Mouse (Mus musculus): ENCODE data around the gene Slc31a1. TPM values are rescaled to one million over a fixed set of nuclear protein-coding genes. Genes with fewer than 3 reads are reported as not detected.

The Slc31a1 gene
- polyA plus RNA-seq (2015; fragmentation: Nextera tagmentation; extraction: Ambion mirVana) = 42.5 and 45.7 TPM in 2 replicates

DNA sequence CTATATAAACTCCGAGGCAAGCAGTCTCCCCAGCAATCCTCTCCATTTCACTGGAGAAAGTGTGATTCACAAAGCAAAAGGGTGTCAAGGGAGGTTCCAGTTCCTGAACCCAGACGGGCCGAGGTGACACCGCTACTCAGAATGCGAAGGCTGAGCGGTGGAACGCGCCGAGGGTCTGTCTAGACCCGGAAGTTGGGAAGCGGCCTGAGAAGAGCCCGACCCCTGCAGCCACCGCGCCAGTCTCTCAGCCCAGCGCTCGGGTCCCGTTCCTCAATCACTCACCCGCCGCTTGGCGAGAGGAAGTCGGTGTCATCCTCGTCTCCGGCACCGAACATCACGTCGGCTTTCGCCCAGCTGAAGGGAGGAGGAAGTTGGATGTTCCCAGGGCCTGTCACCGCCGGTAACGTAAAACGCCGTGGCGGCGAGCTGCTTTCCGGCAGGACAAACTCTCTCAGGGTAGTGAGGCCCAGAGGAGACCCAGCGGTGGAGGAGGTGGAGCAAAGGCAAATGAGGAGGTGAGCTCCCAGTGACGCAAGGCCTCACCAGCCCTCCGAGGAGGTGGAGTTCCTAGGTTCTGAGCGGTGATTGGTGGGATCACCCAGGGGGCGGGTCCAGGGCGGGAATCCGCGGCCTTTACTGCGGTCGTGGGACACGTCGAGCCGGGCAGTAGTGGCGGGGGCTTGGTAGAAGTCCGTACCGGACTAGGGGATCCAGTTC, at the start of gene Slc31a1, which contains the start of gene Fkbp15:
Gene Slc31a1, plus strand, starts transcription at position 640 of the 717 bp plus-strand sequence.
Gene Fkbp15, minus strand, starts transcription at position 461 of the 717 bp plus-strand sequence.
- ATAC-seq (ENCODE audit: low FRiP score, low read depth) = peak; percentile 100
- Histone ChIP-seq H3K9ac (peak within 1 kb of the TSS; percentile 79), H3K4me2 (replicated peaks) (peak within 1 kb of the TSS; percentile 84), H3K4me3 (peak within 1 kb of the TSS; percentile 82), H3K27me3 (no peaks in the 10 kb centered on the region), H3K27ac (peak within 1 kb of the TSS; percentile 44; the same call in 1 of the 2 replicates), H3K36me3 (no peaks in the 10 kb centered on the region), H3K9me3 (no peaks in the 10 kb centered on the region), H3K4me1 (peaks cover 19% of the 10 kb centered on the region)
- under 1% methylated on average over 51 of the region's 51 CpGs for WGBS

DNA sequence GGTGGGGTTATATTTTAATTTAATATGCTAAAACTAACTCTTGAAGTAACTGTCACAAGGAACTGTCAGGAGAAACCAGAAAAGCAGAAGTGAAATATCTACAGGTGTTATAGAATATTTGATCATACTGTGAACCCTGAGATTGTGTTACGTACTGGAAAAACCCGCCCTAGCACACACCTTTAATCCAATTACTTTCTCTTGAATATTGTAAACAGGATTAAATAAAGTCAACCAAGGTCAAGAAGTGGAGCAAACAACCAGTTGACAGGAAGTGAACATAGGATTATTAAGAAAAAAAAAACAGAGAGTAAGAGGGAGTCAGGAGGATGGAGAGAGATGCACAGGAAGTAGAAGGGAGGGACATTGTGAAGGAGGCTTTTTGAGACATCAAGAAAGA, 47.7 kb upstream of the Slc31a1 start:
- H3K9me3 ChIP-seq = no peaks in the 10 kb centered on the region
- no peak overlapping the region for H3K9ac ChIP-seq
- no peak overlapping the region for H3K27ac ChIP-seq
- no peak overlapping the region for H3K4me2 ChIP-seq (replicated peaks)
- WGBS = 92% methylated on average over 2 of the region's 2 CpGs
- no peaks in the 10 kb centered on the region for H3K27me3 ChIP-seq
- H3K36me3 ChIP-seq = peaks cover 48% of the 10 kb centered on the region
- H3K4me3 ChIP-seq = no peak overlapping the region
- H3K4me1 ChIP-seq = no peaks in the 10 kb centered on the region
- ATAC-seq (ENCODE audit: low FRiP score, low read depth) = no peak

DNA sequence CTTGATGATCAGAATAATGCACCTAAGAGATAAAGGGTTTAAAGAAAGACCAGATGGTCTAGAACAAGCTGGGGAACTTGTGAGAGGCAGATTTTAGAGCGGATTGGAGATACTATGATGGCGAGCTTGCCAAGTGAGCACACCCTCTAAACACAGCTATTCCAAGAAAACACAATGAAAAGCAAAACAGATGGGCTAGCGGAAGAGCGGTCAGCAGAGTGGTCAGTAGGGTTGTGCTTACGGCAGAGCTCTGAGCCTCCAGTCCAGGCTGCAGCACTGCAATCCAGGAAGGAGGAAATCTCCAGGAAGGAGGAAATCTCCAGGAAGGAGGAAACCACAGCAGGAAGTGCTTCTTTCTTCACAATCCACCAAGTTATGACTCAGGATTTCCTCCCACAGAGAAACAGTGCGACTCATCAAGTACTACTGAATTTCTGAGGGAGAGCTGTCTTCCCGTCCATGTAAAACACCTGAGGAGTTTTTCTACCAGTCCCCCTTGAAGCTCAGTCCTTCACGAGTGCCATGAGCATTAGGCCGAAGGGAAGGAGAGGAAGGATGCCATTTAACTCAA, 46.8 kb upstream of the Slc31a1 start:
- 86% methylated on average over 9 of the region's 9 CpGs for WGBS
- no peak for ATAC-seq (ENCODE audit: low FRiP score, low read depth)
- Histone ChIP-seq H3K4me1 (no peaks in the 10 kb centered on the region), H3K36me3 (peaks cover 50% of the 10 kb centered on the region), H3K27ac (no peak overlapping the region), H3K9ac (no peak overlapping the region), H3K4me3 (no peak overlapping the region), H3K27me3 (no peaks in the 10 kb centered on the region), H3K4me2 (replicated peaks) (no peak overlapping the region), H3K9me3 (no peaks in the 10 kb centered on the region)

DNA sequence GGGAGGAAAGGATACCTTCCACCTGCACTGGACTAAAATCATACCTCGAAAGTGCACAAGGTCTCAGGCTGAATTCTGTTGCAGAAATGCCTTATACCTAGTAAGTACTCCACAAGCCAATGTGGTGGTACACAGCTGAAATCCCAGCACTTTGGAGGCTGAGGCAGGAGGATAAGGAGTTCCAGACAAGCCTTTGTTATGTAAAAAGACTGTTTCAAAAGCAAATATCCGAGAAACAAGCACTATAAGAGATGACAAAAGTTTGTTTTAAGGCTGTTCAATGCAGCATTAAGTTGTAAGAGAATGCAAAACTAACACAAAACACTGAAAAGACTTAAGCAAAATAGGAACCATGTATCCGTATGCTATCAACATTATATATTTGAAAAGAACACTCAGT, 46.0 kb upstream of the Slc31a1 start:
- H3K9me3 ChIP-seq = no peaks in the 10 kb centered on the region
- no peak overlapping the region for H3K4me2 ChIP-seq (replicated peaks)
- no peaks in the 10 kb centered on the region for H3K4me1 ChIP-seq
- 83% methylated on average over 3 of the region's 3 CpGs for WGBS
- peaks cover 58% of the 10 kb centered on the region for H3K36me3 ChIP-seq
- no peak for ATAC-seq (ENCODE audit: low FRiP score, low read depth)
- no peak overlapping the region for H3K4me3 ChIP-seq
- no peak overlapping the region for H3K27ac ChIP-seq
- H3K27me3 ChIP-seq = no peaks in the 10 kb centered on the region
- no peak overlapping the region for H3K9ac ChIP-seq

DNA sequence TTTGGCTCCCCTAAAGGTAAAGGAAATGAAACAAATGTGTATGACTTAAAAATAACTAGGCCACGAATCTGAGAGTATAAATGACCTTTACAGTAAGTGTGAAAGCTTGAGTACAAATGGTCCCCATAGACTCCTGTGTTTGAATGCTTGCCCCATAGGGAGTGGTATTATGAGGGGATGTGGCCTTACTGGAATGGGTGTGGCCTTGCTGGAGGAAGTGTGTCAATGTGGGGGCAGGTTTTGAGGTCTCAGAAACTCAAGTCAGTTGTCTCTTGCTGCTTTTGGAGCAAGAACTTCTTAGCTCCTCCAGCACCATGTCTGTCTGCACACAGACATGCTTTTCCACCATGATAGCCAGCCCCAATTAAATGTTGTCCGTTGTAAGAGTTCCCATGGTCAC, 44.1 kb upstream of the Slc31a1 start:
- no peak overlapping the region for H3K4me3 ChIP-seq
- no peak overlapping the region for H3K9ac ChIP-seq
- no peak for ATAC-seq (ENCODE audit: low FRiP score, low read depth)
- 79% methylated on average over 2 of the region's 2 CpGs for WGBS
- H3K9me3 ChIP-seq = no peaks in the 10 kb centered on the region
- H3K27me3 ChIP-seq = no peaks in the 10 kb centered on the region
- H3K4me2 ChIP-seq (replicated peaks) = no peak overlapping the region
- no peak overlapping the region for H3K27ac ChIP-seq
- H3K36me3 ChIP-seq = peaks cover 70% of the 10 kb centered on the region
- no peaks in the 10 kb centered on the region for H3K4me1 ChIP-seq

DNA sequence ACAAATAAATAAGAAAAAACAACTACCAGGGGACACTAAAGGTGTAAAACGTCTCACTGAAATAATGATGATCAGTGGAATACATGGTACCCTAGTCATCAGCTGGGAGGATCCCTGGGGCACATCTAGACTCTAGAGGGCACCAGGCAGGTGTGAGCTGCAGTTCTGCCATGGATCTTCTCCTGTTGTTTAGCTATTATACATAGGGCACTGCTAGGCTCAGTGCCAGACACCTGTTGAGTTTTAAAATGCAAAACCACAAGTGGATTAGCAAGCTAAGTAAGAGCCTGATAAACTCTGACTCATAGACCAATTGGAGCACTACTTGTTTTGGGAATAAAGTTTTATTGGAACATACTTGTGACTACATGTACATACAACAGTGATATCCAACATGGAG, 42.2 kb upstream of the Slc31a1 start:
- no peak for ATAC-seq (ENCODE audit: low FRiP score, low read depth)
- H3K36me3 ChIP-seq = peaks cover 74% of the 10 kb centered on the region

DNA sequence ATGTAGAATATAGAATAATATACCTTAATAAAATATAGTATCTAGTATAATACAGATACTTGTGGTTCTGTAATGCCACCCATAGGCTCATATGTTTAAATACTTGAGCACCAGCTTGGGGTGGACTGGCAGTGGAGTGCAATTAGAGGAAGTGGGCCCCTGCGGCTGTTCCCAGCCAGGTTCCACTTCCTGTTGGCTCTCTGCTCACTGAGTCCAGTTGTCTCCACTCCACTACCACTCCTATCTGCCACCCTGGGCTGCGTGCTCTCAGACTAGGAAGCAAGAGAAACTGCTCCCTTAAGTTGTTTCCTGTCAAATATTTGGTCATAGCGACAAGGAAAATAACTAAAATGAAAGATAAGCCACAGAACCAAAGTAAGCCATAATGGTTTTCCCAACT, 37.8 kb upstream of the Slc31a1 start:
- H3K9ac ChIP-seq = no peak overlapping the region
- H3K4me3 ChIP-seq = no peak overlapping the region
- H3K4me2 ChIP-seq (replicated peaks) = no peak overlapping the region
- H3K36me3 ChIP-seq = peaks cover 96% of the 10 kb centered on the region
- WGBS = 87% methylated on average over 3 of the region's 3 CpGs
- H3K9me3 ChIP-seq = no peaks in the 10 kb centered on the region
- no peaks in the 10 kb centered on the region for H3K27me3 ChIP-seq
- H3K27ac ChIP-seq = no peak overlapping the region
- no peak for ATAC-seq (ENCODE audit: low FRiP score, low read depth)
- no peaks in the 10 kb centered on the region for H3K4me1 ChIP-seq

More for the DNA sequence above, 42.2 kb upstream of the Slc31a1 start:
- no peak overlapping the region for H3K27ac ChIP-seq
- H3K9me3 ChIP-seq = no peaks in the 10 kb centered on the region
- no peaks in the 10 kb centered on the region for H3K4me1 ChIP-seq
- no peak overlapping the region for H3K4me3 ChIP-seq
- no peak overlapping the region for H3K4me2 ChIP-seq (replicated peaks)
- no peaks in the 10 kb centered on the region for H3K27me3 ChIP-seq
- no peak overlapping the region for H3K9ac ChIP-seq
- 70% methylated on average over 1 of the region's 1 CpGs for WGBS

DNA sequence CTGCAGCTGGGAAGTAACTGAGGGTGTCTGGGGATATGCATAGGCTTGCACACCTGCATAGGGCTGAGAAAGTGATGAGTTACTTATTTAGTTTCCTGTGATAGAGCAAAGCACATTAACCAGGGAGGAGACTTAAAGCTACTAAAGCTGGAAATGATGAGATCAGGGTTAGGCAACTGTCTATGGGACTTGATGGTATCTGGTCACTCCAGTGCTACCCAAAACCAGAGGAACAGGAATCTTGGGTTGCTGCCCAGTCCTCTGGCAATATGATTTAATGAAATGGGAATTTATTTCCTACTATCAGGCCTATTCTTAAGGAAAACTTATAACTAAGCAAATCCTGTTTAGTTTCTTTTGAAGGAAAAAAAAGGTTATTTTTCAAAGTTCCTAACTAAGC, 34.4 kb upstream of the Slc31a1 start:
- Histone ChIP-seq H3K36me3 (peaks cover 81% of the 10 kb centered on the region), H3K4me2 (replicated peaks) (no peak overlapping the region), H3K9me3 (no peaks in the 10 kb centered on the region), H3K27me3 (no peaks in the 10 kb centered on the region), H3K4me3 (no peak overlapping the region), H3K4me1 (no peaks in the 10 kb centered on the region), H3K9ac (no peak overlapping the region), H3K27ac (no peak overlapping the region)
- ATAC-seq (ENCODE audit: low FRiP score, low read depth) = no peak

DNA sequence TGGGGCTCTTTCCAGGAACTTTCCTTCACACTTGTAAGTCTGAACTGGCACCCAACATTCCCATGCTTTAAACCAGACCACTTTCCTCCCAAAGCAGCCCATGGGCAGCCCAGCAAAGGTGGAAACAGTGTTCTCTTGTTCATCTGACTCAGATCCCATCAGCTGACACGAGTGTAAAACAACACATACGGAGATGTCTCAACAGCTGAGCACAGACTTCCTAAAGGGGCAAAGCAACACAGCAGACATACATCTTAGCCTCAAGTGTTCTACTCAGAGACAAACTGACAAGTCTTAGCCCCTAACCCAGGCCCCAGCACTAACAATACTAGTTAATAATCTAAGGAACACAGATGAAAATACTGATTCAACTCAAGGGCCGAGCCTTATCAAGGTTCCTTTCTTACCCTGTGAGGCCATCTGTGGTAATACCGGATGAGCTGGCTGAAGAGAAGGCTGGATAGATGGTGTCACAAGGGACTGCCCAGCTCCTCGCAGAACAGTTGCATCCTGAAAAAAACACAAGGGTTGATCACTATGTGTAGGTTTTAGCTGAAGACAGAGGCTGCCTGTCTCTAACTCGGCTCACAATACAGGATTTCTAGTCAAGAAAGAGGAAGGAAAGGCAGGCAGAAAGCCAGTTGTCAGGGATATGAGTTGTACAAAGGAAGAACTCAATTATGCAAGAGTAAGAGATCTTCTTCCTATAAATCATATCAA, 31.4 kb upstream of the Slc31a1 start:
- Histone ChIP-seq H3K4me1 (no peaks in the 10 kb centered on the region), H3K9me3 (no peaks in the 10 kb centered on the region), H3K9ac (no peak overlapping the region), H3K27ac (no peak overlapping the region), H3K27me3 (no peaks in the 10 kb centered on the region), H3K36me3 (peaks cover 73% of the 10 kb centered on the region), H3K4me3 (no peak overlapping the region), H3K4me2 (replicated peaks) (no peak overlapping the region)
- ATAC-seq (ENCODE audit: low FRiP score, low read depth) = no peak
- 84% methylated on average over 6 of the region's 6 CpGs for WGBS

DNA sequence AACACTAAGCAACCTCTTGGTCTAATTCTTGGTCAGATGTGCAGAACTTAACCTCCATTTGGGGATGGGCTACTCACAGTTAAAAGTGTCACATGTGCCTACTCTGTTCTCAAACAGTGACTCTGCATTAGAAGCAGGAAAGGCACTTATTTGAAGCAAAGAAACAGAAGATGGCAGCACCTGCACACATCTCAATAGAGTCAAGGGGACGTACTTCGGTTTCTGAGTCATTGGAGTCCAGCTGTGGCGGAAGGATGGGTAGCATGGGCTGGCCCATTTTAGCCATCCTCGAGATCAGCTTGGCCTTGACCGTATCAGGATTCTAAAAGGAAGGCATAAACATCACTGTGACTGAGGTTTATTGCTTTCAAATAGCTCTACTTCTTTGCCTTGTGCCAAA, 28.6 kb upstream of the Slc31a1 start:
- Histone ChIP-seq H3K4me2 (replicated peaks) (no peak overlapping the region), H3K4me3 (no peak overlapping the region), H3K9me3 (no peaks in the 10 kb centered on the region), H3K27ac (no peak overlapping the region), H3K4me1 (no peaks in the 10 kb centered on the region), H3K27me3 (no peaks in the 10 kb centered on the region), H3K9ac (no peak overlapping the region), H3K36me3 (peaks cover 70% of the 10 kb centered on the region)
- no peak for ATAC-seq (ENCODE audit: low FRiP score, low read depth)
- 85% methylated on average over 5 of the region's 5 CpGs for WGBS

DNA sequence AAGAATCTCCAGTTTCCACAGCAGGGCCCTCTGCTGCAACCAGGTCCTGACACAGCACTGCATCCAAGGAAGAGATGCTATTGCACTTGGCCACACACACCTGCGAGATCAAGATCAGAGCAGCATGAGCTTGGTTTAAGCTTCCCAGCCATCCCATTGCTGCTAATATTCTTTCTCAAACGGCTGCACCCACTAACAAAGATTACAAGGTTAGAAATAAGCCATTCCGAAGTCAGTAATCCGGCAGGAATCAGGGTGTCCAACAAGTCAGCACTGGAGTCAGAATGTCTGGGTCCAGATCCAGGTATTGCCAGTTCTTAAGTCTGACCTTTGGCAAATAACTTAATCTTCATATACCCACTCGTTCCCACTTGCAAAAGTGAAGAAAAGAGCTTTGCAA, 22.0 kb upstream of the Slc31a1 start:
- no peak overlapping the region for H3K9ac ChIP-seq
- 88% methylated on average over 5 of the region's 5 CpGs for WGBS
- no peaks in the 10 kb centered on the region for H3K27me3 ChIP-seq
- no peak overlapping the region for H3K27ac ChIP-seq
- H3K4me3 ChIP-seq = no peak overlapping the region
- H3K4me1 ChIP-seq = no peaks in the 10 kb centered on the region
- H3K36me3 ChIP-seq = peaks cover 56% of the 10 kb centered on the region
- ATAC-seq (ENCODE audit: low FRiP score, low read depth) = no peak
- H3K4me2 ChIP-seq (replicated peaks) = no peak overlapping the region
- H3K9me3 ChIP-seq = no peaks in the 10 kb centered on the region

DNA sequence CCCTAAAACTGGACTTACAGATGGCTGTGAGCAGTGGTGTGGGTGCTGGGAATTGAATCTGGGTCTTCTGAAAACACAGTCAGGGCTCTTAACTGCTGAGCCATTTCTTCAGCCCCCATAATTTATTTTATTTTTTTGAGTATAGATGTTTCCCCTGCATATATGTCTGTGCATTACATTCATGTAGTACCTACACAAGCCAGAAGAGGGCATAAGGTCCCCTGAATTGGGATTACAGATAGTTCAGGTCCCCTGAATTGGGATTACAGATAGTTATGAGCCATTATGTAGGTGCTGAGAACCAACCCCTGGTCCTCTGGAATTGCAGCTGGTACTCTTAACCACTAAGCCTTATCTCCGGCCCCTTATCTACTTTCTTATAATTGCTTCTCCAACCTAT, 16.5 kb upstream of the Slc31a1 start:
- no peaks in the 10 kb centered on the region; the same call in 1 of the 2 replicates for H3K9me3 ChIP-seq
- H3K9ac ChIP-seq = no peak overlapping the region
- ATAC-seq (ENCODE audit: low FRiP score, low read depth) = no peak
- no peaks in the 10 kb centered on the region for H3K27me3 ChIP-seq
- no peaks in the 10 kb centered on the region for H3K4me1 ChIP-seq
- H3K36me3 ChIP-seq = peaks cover 51% of the 10 kb centered on the region
- WGBS = 92% methylated on average over 1 of the region's 1 CpGs
- no peak overlapping the region for H3K4me3 ChIP-seq
- H3K4me2 ChIP-seq (replicated peaks) = no peak overlapping the region
- H3K27ac ChIP-seq = no peak overlapping the region

Measured in limb, embryonic 13.5 days (tissue).